Mouse (Mus musculus) adrenal gland, postnatal 4 days (tissue): Measurements from ENCODE around the gene Fam89b. TPM values are rescaled to one million over a fixed set of nuclear protein-coding genes. Genes with fewer than 3 reads are reported as not detected.

ENCODE experiments used
- DNase-seq, 2 experiments: peaks; one replicate each; pipeline ENCODE4 v3.0.0; 2021 to 2022; ENCODE audit warnings: low spot score in 2 of 2, mixed read lengths in 2 of 2
- total RNA-seq, 2 experiments: library from RNA; stranded (reverse); gene quantifications; 2 replicates each; pipeline ENCODE4 v1.2.3; 2021

The Fam89b gene
- total RNA-seq, 2 experiments from 2014 or later: 63.5 to 67.5 TPM

GRCm38 (mm10) chr19:5740320-5741317 is 11.2 kb upstream of the Fam89b start, which contains the start of gene Ltbp3:
Gene Ltbp3 (plus strand): TSS chr19:5740904.
- DNase-seq: peak in 1 of 2 experiments; percentile 58

DNA sequence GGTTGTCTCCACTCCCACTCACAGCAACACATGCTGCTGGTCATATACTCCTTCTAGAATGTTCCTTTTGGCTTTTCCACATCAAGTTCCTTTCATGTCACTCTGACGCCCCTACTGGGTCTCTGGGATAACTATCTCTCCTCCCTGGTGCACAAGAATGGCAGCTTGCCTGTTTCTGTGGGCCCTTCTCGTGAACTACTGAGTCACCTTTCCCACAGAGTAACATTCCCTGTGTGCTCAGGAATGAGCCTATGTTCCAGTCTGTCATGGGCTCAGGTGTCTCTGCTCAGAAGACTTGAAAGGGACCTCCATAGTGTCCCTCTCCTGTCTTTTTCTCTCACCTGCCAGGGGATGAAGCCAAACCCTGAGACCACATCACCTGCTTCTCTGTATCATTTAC is 10.0 kb upstream of the Fam89b start:
- no peak for DNase-seq

DNA sequence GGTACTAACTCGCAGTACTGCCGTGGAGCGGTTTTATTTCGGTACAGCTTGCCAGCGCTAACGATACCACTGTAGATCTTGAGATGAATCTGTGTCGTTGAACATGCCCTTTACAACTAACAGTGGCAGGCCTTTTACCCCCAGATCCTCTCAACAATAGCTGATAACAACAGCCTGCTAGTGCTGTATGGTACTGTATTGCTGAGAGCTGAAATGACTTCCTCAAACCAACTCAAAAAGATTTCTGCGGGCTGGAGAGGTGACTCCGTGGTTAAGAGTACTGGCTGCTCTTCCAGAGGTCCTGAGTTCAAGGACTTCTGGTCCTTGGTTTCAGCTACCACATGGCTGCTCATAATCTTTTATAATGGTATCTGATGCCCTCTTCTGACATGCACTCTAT is 4.9 kb upstream of the Fam89b start:
- DNase-seq: no peak

GRCm38 (mm10) chr19:5731264-5731978 is 2.0 kb upstream of the Fam89b start:
- DNase-seq: peak; percentile 81 to 87

DNA sequence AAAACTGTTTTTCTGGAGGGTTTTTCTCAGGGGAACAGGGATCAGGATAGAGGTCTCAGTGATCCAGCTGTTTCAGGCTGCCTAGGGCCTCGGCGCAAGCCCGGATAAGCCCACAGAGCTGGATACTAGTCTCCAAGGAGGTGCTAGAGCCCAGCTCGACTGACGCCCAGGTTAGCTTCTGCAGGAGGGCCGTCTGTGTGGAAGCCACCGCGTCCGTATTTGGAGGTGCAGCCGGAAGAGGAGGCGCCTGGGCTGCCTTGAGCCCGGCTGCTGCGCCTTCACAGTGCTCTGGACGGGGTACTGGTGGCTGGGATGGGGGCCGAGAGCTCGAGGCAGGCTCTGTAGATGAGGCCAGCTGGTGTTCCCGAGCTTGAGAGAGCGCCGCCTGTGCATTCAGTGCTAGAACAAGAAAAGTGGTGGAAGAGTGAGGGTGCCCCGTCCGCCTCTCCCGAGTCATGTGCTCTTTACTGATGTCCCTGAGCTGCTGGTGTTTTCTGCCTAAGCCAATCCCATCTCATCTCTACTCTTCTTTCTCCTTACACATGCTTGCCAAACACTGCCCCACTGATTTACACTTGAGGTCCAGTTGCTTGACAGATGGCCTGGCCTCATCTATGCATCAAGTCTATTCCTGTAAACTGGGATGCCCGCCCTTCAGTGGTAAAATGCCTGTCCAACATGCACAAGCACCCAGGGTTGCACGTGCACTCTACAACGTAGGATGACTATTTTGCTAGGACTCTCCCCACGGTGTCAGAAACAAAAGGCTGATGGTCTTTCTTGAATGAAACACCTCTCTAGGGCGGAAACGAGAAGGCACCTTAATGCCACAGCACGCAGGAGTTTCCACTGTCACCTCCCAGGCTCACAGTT is 1.1 kb upstream of the Fam89b start:
- DNase-seq: no peak

DNA sequence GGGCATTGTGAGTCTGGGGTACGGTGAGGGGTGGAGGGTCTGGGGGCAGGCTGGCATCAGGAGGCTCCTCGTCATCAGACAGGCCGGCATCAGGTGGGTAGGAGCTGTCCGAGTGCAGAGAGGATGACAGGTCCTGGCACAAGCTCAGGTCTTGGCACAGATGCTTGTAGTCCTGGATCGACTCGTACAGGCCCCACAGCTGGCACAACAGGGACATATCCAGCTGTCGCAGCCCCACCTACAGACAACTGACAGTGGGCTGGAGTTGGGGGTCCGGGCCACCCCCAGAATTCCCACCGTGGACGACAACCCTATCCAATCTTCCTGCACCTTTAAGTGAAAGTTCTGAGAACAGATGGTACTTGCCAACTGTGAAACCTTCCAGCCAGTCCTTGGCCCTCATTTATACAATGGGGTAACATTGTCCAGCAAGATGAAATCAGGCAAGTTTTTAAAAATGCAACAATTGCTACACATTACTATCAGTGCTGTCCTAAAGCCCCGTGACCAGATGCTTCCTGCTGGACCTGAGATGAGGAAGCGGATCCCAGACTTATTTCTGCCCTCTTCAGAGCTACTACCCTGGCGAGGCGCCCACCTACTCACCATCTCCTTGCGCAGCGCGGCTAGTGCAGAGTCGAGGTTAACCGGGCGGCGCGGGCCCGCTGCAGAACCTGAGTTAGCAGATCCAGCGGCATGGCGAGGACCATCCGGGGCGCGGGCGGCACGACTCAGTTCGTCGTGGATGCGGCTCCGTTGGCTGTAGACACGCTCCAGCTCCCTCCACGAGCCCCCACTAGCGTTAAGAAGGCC is 616 bp downstream of the Fam89b start:
- DNase-seq: no peak

GRCm38 (mm10) chr19:5727701-5728100 is 1.8 kb downstream of the Fam89b start:
- peak; percentile 70 to 81 for DNase-seq

DNA sequence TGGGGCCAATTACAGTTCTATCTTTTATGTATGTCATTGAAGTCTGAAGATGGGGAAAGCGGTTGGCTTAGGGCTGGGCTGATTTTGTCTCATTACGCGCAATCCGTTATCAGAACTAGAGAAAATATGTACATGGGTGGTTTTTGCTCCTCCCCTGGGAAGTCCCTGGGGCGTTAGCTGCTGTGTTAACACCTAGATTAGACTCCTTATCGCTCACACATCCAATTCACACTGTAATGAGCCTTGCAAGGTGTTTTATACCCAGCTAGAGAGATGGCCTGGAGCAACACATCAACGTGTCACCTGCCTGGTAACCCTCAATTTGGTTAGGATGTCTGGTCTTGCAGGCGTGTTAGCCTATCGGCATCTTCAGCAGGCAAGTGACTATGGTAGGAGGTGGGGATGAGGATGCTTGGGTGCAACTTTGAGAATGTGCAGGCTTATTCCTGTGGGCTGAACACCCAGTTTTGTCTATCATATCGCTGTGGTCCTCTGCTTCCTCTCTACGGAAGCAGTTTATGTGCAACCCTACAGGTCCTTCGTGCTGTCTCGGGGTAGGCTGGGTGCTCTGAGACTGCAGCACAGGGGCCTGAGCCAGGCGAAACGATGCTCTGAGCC is 2.4 kb downstream of the Fam89b start:
- DNase-seq: no peak

DNA sequence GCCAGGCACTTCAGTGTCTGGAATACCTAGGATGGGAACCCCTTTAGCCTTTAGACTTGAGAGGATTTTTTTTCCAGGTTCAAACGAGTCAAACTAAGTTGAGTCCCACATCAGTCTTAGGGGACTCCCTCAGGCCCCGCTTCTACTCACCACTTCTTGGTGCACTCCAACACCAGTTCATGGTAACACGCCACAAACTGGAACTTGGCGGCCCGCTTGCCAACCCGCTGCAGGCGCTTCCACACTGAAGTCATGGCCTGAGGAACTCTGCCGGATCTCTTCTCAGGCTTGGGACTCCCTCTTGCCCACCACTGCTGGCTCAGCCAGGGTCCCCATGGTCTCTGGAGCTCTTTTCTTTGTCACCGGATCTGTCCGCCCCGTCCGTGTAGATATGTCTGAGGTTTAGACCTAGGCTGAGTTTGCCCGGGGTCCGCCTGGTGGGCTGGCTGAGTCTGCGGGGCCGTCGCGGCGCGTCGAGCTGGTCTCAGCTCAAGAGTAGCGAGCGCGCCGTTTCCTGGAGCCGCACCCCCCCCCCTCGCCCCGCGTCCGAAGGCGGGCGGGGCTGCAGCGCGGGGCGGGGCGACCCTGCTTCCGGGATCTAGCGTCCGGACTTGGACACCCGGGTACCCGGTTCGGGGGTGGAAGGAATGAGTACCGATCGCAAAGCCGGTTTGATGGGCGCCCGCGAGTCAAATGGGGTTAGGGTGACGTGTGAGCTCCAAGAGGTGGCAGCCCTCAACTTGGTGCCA is 3.5 kb downstream of the Fam89b start, which contains the start of gene Ehbp1l1:
Ehbp1l1 (minus strand) TSS at position 551 of the 749 bp plus-strand sequence.
- peak; percentile 60 to 64 for DNase-seq

- no peak for DNase-seq
These were observed 4.3 kb downstream of the Fam89b start for GRCm38 (mm10) chr19:5725029-5725707.

- no peak for DNase-seq
These were observed 4.9 kb downstream of the Fam89b start for GRCm38 (mm10) chr19:5724549-5724941.

DNA sequence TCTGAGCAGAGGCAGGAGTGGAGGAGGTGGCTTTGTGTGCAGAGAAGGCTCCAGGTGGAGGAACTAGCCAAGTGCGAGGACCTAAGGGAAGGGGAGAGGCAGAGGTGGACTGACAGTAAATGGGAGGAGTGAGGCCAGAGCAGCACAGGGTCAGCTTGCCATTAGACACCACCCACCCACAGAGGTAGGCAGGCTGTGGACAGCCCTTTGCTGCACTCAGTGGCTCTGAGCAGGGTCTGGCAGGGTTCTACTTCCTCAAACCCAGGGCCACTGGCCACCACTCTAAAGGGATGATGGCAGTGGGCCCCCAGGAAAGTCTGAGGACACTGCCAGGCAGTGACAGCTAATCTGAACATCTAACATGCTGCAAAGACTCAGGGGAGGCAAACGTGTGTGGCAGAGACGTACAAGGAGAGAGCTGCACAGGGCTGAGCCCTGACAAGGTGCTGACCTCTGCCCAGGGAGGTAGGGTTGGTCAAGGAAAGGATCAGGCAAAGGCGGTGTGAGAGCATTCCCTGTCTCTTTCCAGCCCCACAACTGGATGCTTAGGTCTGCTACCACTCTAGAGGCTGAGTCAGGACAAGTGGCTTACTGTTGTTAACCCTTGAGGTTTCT is 5.4 kb downstream of the Fam89b start:
- no peak for DNase-seq

- no peak for DNase-seq
These were observed 6.5 kb downstream of the Fam89b start for GRCm38 (mm10) chr19:5722848-5723425.

- DNase-seq: no peak
These were observed 8.2 kb downstream of the Fam89b start for GRCm38 (mm10) chr19:5721233-5721632.

DNA sequence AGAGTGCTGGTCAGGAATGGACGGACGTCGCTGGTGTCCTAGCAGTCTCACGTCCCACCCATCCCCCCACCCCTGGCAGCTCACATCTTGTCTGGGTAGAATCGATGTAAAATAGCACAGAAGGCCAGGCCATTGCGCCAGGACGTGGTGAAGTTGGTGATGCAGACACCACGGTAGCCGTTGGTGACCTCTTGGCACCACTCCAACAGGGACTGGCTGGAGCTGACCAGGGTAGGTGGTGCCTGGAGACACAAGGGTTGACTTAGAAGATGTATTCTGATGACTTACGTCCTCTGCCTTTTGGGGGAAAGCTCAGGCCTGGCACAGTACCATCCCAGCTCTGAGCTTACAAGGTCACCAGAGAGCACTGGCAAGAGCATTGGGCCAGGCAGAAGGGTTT is 12.5 kb downstream of the Fam89b start:
- DNase-seq: no peak

GRCm38 (mm10) chr19:5715793-5716688 is 13.4 kb downstream of the Fam89b start:
- no peak for DNase-seq
